Mouse (Mus musculus) thymus, adult 2 months (tissue): ENCODE measurements around the gene Szt2.

Source experiments
- CTCF ChIP-seq: fragments of 200-500 bp; IDR thresholded peaks from 2 replicates; pipeline ENCODE4 v1.5.1; 2012; ENCODE audit warnings: mild to moderate bottlenecking, control low read depth, low read length, moderate library complexity, borderline replicate concordance; ENCODE audit not compliant: control insufficient read depth, poor library complexity, insufficient read depth; ENCODE audit errors: extremely low read depth
- POLR2A ChIP-seq: fragments of 200-500 bp; IDR thresholded peaks from 2 replicates; pipeline ENCODE4 v1.6.1; 2012; ENCODE audit warnings: mild to moderate bottlenecking, low read length, control low read depth, moderate library complexity; ENCODE audit not compliant: control insufficient read depth, poor library complexity, insufficient read depth; ENCODE audit errors: extremely low read depth

DNA sequence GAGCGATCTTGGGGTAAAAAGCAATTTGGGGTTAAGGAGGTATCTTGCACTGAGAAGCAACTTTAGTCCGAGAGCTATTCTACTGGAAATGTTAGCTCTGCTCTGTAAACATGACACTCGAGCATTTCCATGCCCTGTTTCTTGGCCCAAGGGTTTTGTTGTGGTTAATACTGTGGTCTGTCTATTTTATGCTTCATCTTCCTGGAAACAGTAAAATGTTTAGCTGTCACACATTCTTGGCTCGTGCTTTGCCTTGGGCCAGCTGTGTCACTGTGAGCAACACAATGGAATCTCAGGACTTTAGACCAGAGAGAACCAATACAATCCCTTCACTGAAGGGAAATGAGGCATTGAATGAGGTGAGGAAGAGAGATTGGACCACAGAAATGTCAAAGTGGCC, 77.3 kb downstream of the Szt2 start:
- no peak for TF ChIP-seq CTCF
- TF ChIP-seq POLR2A = no peak
